Mouse (Mus musculus) lung, adult 10 weeks (tissue): ENCODE results near the gene Mslnl. TPM values are rescaled to one million over a fixed set of nuclear protein-coding genes. Genes with fewer than 3 reads are reported as not detected.

ENCODE experiments used
- polyA plus RNA-seq: library from polyadenylated mRNA; stranded (reverse); fragments of 350-450 nt; fragmentation: Illumina TruSeq; extraction: RNeasy Lipid Tissue Mini Kit (QIAGEN cat#74804); gene quantifications from one replicate; pipeline ENCODE4 v1.2.3, GENCODE M21; 2014; ENCODE audit warnings: low read depth, low replicate concordance; ENCODE audit not compliant: insufficient read depth

Mslnl gene
- not detected for polyA plus RNA-seq

GRCm38 (mm10) chr17:25735745-25736144 is at the start of gene Mslnl:
TSS of gene Mslnl (plus strand) at chr17:25736042.

GRCm38 (mm10) chr17:25716711-25717637 is 18.9 kb upstream of the Mslnl start, which contains the start of gene Gng13:
TSS of gene Gng13 (plus strand) at chr17:25717171.

GRCm38 (mm10) chr17:25727265-25728008 is 8.4 kb upstream of the Mslnl start, which contains the start of the genes Chtf18 and Rpusd1:
TSS of gene Chtf18 (minus strand) at chr17:25727419.
TSS of gene Rpusd1 (plus strand) at chr17:25727670.

GRCm38 (mm10) chr17:25754241-25754640 is 18.4 kb downstream of the Mslnl start, which contains the start of gene Msln:
TSS of gene Msln (minus strand) at chr17:25754378.

GRCm38 (mm10) chr17:25773549-25774120 is 37.8 kb downstream of the Mslnl start, which contains the start of gene Narfl:
TSS of gene Narfl (plus strand) at chr17:25773776.

GRCm38 (mm10) chr17:25785281-25785745 is 49.5 kb downstream of the Mslnl start, which contains the start of gene Haghl:
TSS of gene Haghl (minus strand) at chr17:25785673.

GRCm38 (mm10) chr17:25786280-25786679 is 50.4 kb downstream of the Mslnl start, which contains the start of gene Ccdc78:
TSS of gene Ccdc78 (plus strand) at chr17:25786580.

GRCm38 (mm10) chr17:25792615-25793014 is 56.8 kb downstream of the Mslnl start, which contains the start of gene Fam173a:
TSS of gene Fam173a (minus strand) at chr17:25792901.

GRCm38 (mm10) chr17:25795609-25796092 is 59.8 kb downstream of the Mslnl start, which contains the start of gene AC134908.4:
TSS of gene AC134908.4 (minus strand) at chr17:25795659.

GRCm38 (mm10) chr17:25796951-25797369 is 61.1 kb downstream of the Mslnl start, which contains the start of gene Metrn:
TSS of gene Metrn (minus strand) at chr17:25797136.

Other genes starting within 250 kb of the Mslnl start
- not detected for gene Sstr5, start 238.8 kb upstream of the Mslnl start, polyA plus RNA-seq
- gene Sox8, start 165.4 kb upstream of the Mslnl start, polyA plus RNA-seq = 0.21 TPM
- gene Lmf1, start 157.0 kb upstream of the Mslnl start, polyA plus RNA-seq = 12.0 TPM
- gene Gng13, start 18.9 kb upstream of the Mslnl start, polyA plus RNA-seq = 0.90 TPM
- 1.0 TPM for gene Chtf18, start 8.6 kb upstream of the Mslnl start, polyA plus RNA-seq
- gene Rpusd1, start 8.4 kb upstream of the Mslnl start, polyA plus RNA-seq = 9.4 TPM
- 49.1 TPM for gene Msln, start 18.3 kb downstream of the Mslnl start, polyA plus RNA-seq
- 12.8 TPM for gene Narfl, start 37.7 kb downstream of the Mslnl start, polyA plus RNA-seq
- gene Haghl, start 49.6 kb downstream of the Mslnl start, polyA plus RNA-seq = 24.0 TPM
- gene Ccdc78, start 50.5 kb downstream of the Mslnl start, polyA plus RNA-seq = 10.3 TPM
- 73.2 TPM for gene Fam173a, start 56.9 kb downstream of the Mslnl start, polyA plus RNA-seq
- not detected for gene AC134908.4, start 59.6 kb downstream of the Mslnl start, polyA plus RNA-seq
- gene Metrn, start 61.1 kb downstream of the Mslnl start, polyA plus RNA-seq = 24.7 TPM
- gene Fbxl16, start 73.0 kb downstream of the Mslnl start, polyA plus RNA-seq = 1.5 TPM
- gene Wdr24, start 87.6 kb downstream of the Mslnl start, polyA plus RNA-seq = 6.9 TPM
- gene Jmjd8, start 92.8 kb downstream of the Mslnl start, polyA plus RNA-seq = 26.4 TPM
- 114 TPM for gene Stub1, start 97.4 kb downstream of the Mslnl start, polyA plus RNA-seq
- 2.0 TPM for gene Rhbdl1, start 101.3 kb downstream of the Mslnl start, polyA plus RNA-seq
- gene Gm20683, start 105.7 kb downstream of the Mslnl start, polyA plus RNA-seq = 2.7 TPM
- 17.7 TPM for gene Rhot2, start 108.8 kb downstream of the Mslnl start, polyA plus RNA-seq
- 7.7 TPM for gene Wdr90, start 125.5 kb downstream of the Mslnl start, polyA plus RNA-seq
- gene Mcrip2, start 132.7 kb downstream of the Mslnl start, polyA plus RNA-seq = 17.9 TPM
- gene Mettl26, start 139.0 kb downstream of the Mslnl start, polyA plus RNA-seq = 42.2 TPM
- gene Wfikkn1, start 144.8 kb downstream of the Mslnl start, polyA plus RNA-seq = 0.25 TPM
- gene Rab40c, start 183.7 kb downstream of the Mslnl start, polyA plus RNA-seq = 16.6 TPM
- gene Pigq, start 208.9 kb downstream of the Mslnl start, polyA plus RNA-seq = 34.5 TPM
- gene Nhlrc4, start 208.9 kb downstream of the Mslnl start, polyA plus RNA-seq = 7.5 TPM
- gene A930017K11Rik, start 216.5 kb downstream of the Mslnl start, polyA plus RNA-seq = not detected
- gene Capn15, start 249.8 kb downstream of the Mslnl start, polyA plus RNA-seq = 6.4 TPM